Mouse (Mus musculus): ENCODE measurements around the gene Hist1h2bg.

GRCm38 (mm10) chr13:23595185-23595584, 24.0 kb downstream of the Hist1h2bg start:
- TF ChIP-seq GATA1 (IDR thresholded peaks at IDR 0.05; ENCODE audit: low read length): no peak
- no peak for TF ChIP-seq TAL1 (IDR thresholded peaks at IDR 0.05; ENCODE audit: low read length)

Data from erythroblast, embryonic 14.5 days (primary cell).